Mouse (Mus musculus): ENCODE results near the gene Prdm11.

Prdm11 gene

GRCm38 (mm10) chr2:93012976-93013375, 33.0 kb downstream of the Prdm11 start:
- no peak for DNase-seq (ENCODE audit: low spot score in 2 of 2)

GRCm38 (mm10) chr2:93011933-93012332, 34.0 kb downstream of the Prdm11 start:
- DNase-seq (ENCODE audit: low spot score in 2 of 2), result no peak

GRCm38 (mm10) chr2:93011465-93011864, 34.5 kb downstream of the Prdm11 start:
- no peak for DNase-seq (ENCODE audit: low spot score in 2 of 2)

GRCm38 (mm10) chr2:93007967-93008685, 37.8 kb downstream of the Prdm11 start:
- no peak for DNase-seq (ENCODE audit: low spot score in 2 of 2)

GRCm38 (mm10) chr2:93005028-93005427, 40.9 kb downstream of the Prdm11 start:
- no peak for DNase-seq (ENCODE audit: low spot score in 2 of 2)

GRCm38 (mm10) chr2:92991976-92992375, 54.0 kb downstream of the Prdm11 start:
- DNase-seq (ENCODE audit: low spot score in 2 of 2), result no peak

- no peak for DNase-seq (ENCODE audit: low spot score in 2 of 2)
Measured at GRCm38 (mm10) chr2:92989593-92989992, 56.4 kb downstream of the Prdm11 start.

- DNase-seq (ENCODE audit: low spot score in 2 of 2), result peak; percentile 69 to 78
Measured at GRCm38 (mm10) chr2:92987901-92988631, 57.9 kb downstream of the Prdm11 start.

- no peak for DNase-seq (ENCODE audit: low spot score in 2 of 2)
Measured at GRCm38 (mm10) chr2:92987108-92987618, 58.8 kb downstream of the Prdm11 start.

GRCm38 (mm10) chr2:92985600-92985999, 60.4 kb downstream of the Prdm11 start:
- DNase-seq (ENCODE audit: low spot score in 2 of 2), result no peak

GRCm38 (mm10) chr2:92985171-92985570, 60.8 kb downstream of the Prdm11 start:
- no peak for DNase-seq (ENCODE audit: low spot score in 2 of 2)

GRCm38 (mm10) chr2:92984321-92985108, 61.5 kb downstream of the Prdm11 start:
- no peak for DNase-seq (ENCODE audit: low spot score in 2 of 2)

- no peak for DNase-seq (ENCODE audit: low spot score in 2 of 2)
Measured at GRCm38 (mm10) chr2:92983273-92983620, 62.7 kb downstream of the Prdm11 start.

- no peak for DNase-seq (ENCODE audit: low spot score in 2 of 2)
Measured at GRCm38 (mm10) chr2:92982591-92983272, 63.2 kb downstream of the Prdm11 start.

- DNase-seq (ENCODE audit: low spot score in 2 of 2), result no peak
Measured at GRCm38 (mm10) chr2:92980165-92980564, 65.8 kb downstream of the Prdm11 start.

GRCm38 (mm10) chr2:92975031-92975790, 70.8 kb downstream of the Prdm11 start:
- DNase-seq (ENCODE audit: low spot score in 2 of 2), result no peak

- DNase-seq (ENCODE audit: low spot score in 2 of 2), result no peak
Measured at GRCm38 (mm10) chr2:92973646-92974045, 72.3 kb downstream of the Prdm11 start.

- DNase-seq (ENCODE audit: low spot score in 2 of 2), result no peak
Measured at GRCm38 (mm10) chr2:92972071-92972470, 73.9 kb downstream of the Prdm11 start.

- DNase-seq (ENCODE audit: low spot score in 2 of 2), result no peak
Measured at GRCm38 (mm10) chr2:92971536-92971935, 74.4 kb downstream of the Prdm11 start.

GRCm38 (mm10) chr2:92971069-92971468, 74.9 kb downstream of the Prdm11 start:
- DNase-seq (ENCODE audit: low spot score in 2 of 2), result no peak

GRCm38 (mm10) chr2:92967839-92968166, 78.2 kb downstream of the Prdm11 start:
- no peak for DNase-seq (ENCODE audit: low spot score in 2 of 2)
